ENCODE assay signal across 9 mouse cellular contexts in genomic region chr4:47419268-47419973, GRCm38 (mm10). TPM values are rescaled to one million over a fixed set of nuclear protein-coding genes. Genes with fewer than 3 reads are reported as not detected.
A peak's percentile ranks its signal among the peaks of the same experiment; 100 is the strongest.
DNase-seq lines count a peak whose midpoint lies in the region; ATAC-seq and TF ChIP-seq lines count a peak whose summit lies in the region.
"Had no signal": no experiment of that assay in that cellular context is flagged by ENCODE, and none has a peak within 500 bp of the region (broad histone marks: within the 10 kb centered on the region; RNA-seq: fewer than 3 reads in every experiment).

No protein-coding gene starts in this region.

- no peak overlapping the region for H3K4me3 ChIP-seq in kidney, adult 2 months (ENCODE audit: insufficient read depth, low read depth, low read length)
- no peak overlapping the region for H3K4me3 ChIP-seq in midbrain, postnatal 0 days (ENCODE audit: low read depth, low read length)
- H3K4me3 ChIP-seq: megakaryocyte, embryonic 14.5 days had no signal

- TF ChIP-seq CTCF in kidney, adult 2 months (conservative IDR thresholded peaks at IDR 0.05; ENCODE audit: insufficient read depth, insufficient read length, low read depth, low read length): peak; percentile 31; the same call in 1 of the 2 replicates
- peak; percentile 88 for TF ChIP-seq CTCF in midbrain, postnatal 0 days (IDR thresholded peaks at IDR 0.05)

- no peak overlapping the region for H3K9ac ChIP-seq in midbrain, postnatal 0 days (replicated peaks; ENCODE audit: low read length, poor library complexity, severe bottlenecking)

- no peaks in the 10 kb centered on the region for H3K27me3 ChIP-seq in kidney, adult 2 months (replicated peaks; ENCODE audit: control insufficient read depth, insufficient read depth, low read length)
- no peaks in the 10 kb centered on the region for H3K27me3 ChIP-seq in midbrain, postnatal 0 days (ENCODE audit: insufficient read depth, low read length)
- H3K27me3 ChIP-seq: megakaryocyte, embryonic 14.5 days had no signal

- WGBS in kidney, adult 2 months: 22% methylated on average over 9 of the region's 9 CpGs
- WGBS in midbrain, postnatal 0 days: 24% methylated on average over 9 of the region's 9 CpGs

- no peaks in the 10 kb centered on the region for H3K4me1 ChIP-seq in kidney, adult 2 months (ENCODE audit: control insufficient read depth, insufficient read depth, low read length)
- H3K4me1 ChIP-seq in midbrain, postnatal 0 days (ENCODE audit: insufficient read depth, low read length): no peaks in the 10 kb centered on the region

- no peak overlapping the region for H3K27ac ChIP-seq in kidney, adult 2 months (ENCODE audit: insufficient read depth, low read depth, low read length)
- H3K27ac ChIP-seq in midbrain, postnatal 0 days (ENCODE audit: low read depth, low read length): no peak overlapping the region

- H3K9me3 ChIP-seq in midbrain, postnatal 0 days (ENCODE audit: low read length): no peaks in the 10 kb centered on the region
- H3K9me3 ChIP-seq: megakaryocyte, embryonic 14.5 days had no signal

- H3K4me2 ChIP-seq in midbrain, postnatal 0 days (ENCODE audit: low read depth, low read length, poor library complexity, severe bottlenecking): no peak overlapping the region

- no peaks in the 10 kb centered on the region for H3K36me3 ChIP-seq in kidney, adult 2 months (ENCODE audit: control insufficient read depth, insufficient read depth, low read length)
- no peaks in the 10 kb centered on the region for H3K36me3 ChIP-seq in midbrain, postnatal 0 days (ENCODE audit: insufficient read depth, low read length)

- TF ChIP-seq POLR2A in kidney, adult 2 months (IDR thresholded peaks at IDR 0.05; ENCODE audit: low read depth, low read length): no peak

- intact Hi-C loops in gastrocnemius, postnatal 14 days (cut with DNase I; ENCODE audit: low total_unique reads): no loop called here

- ATAC-seq in midbrain, postnatal 0 days (ENCODE audit: low FRiP score): no peak
- ATAC-seq in activated CD4-positive, CD25-positive, alpha-beta regulatory T cell, adult 4 months: no peak

- no peak for DNase-seq in kidney, adult 2 months
- no peak for DNase-seq in kidney, adult 11 months
- DNase-seq in A20 (ENCODE audit: low read depth, low spot score): peak; percentile 29
- peak; percentile 56 for DNase-seq in NIH3T3 (ENCODE audit: low read depth)
- DNase-seq in forelimb bud, embryonic 11.5 days (ENCODE audit: low read depth, low spot score): peak; percentile 47
- peak; percentile 75 for DNase-seq in midbrain, postnatal 0 days (ENCODE audit: low spot score)
- DNase-seq in gastrocnemius, postnatal 14 days: no peak

RNA-seq across cellular contexts. Expression of gene Alg2, which starts 54.7 kb away (rescaled TPM):
- 21.6 and 24.2 TPM in 2 replicates for polyA plus RNA-seq in kidney, adult 2 months (2012; rRNA removed)
- total RNA-seq in midbrain, postnatal 0 days (2014; rRNA removed): 259 and 292 TPM in 2 replicates
- 338 and 344 TPM in 2 replicates for polyA plus RNA-seq in midbrain, postnatal 0 days (2015; fragmentation: Nextera tagmentation; extraction: Ambion mirVana)
- 10 to 100 TPM; 12.8 to 15.7 TPM for total RNA-seq in gastrocnemius, postnatal 14 days (2021)
- polyA plus RNA-seq in activated CD4-positive, CD25-positive, alpha-beta regulatory T cell, adult 4 months (2017; shearing (Covaris generic)): 1 to 10 TPM; 6.4 to 9.8 TPM

RNA-seq across cellular contexts. Expression of gene Sec61b, which starts 55.0 kb away (rescaled TPM):
- polyA plus RNA-seq in kidney, adult 2 months (2012; rRNA removed): 164 and 201 TPM in 2 replicates
- total RNA-seq in midbrain, postnatal 0 days (2014; rRNA removed): 204 and 228 TPM in 2 replicates
- 262 and 263 TPM in 2 replicates for polyA plus RNA-seq in midbrain, postnatal 0 days (2015; fragmentation: Nextera tagmentation; extraction: Ambion mirVana)
- 10 to 100 TPM; 41.9 to 56.6 TPM for total RNA-seq in gastrocnemius, postnatal 14 days (2021)
- polyA plus RNA-seq in activated CD4-positive, CD25-positive, alpha-beta regulatory T cell, adult 4 months (2017; shearing (Covaris generic)): 100 to 1,000 TPM; 366 to 372 TPM

Comparison
In these comparisons a context has a peak if more than half of its experiments do, and no peak if none do; other contexts are left out.
1. DNase-seq: peak in A20 (single experiment), NIH3T3 (single experiment), forelimb bud, embryonic 11.5 days (single experiment) and midbrain, postnatal 0 days (single experiment); none in kidney, adult 2 months (single experiment), kidney, adult 11 months (single experiment) and gastrocnemius, postnatal 14 days (single experiment).
2. RNA of gene Alg2, which starts 54.7 kb away (polyA plus RNA-seq): 338 to 344 TPM in midbrain, postnatal 0 days; 21.6 to 24.2 TPM in kidney, adult 2 months and 6.4 to 9.8 TPM in activated CD4-positive, CD25-positive, alpha-beta regulatory T cell, adult 4 months; every median in the first group is over 10 times any median in the second.